Mouse (Mus musculus) small intestine, adult 2 months (tissue): Measurements from ENCODE around the gene Mob3b. TPM values are rescaled to one million over a fixed set of nuclear protein-coding genes. Genes with fewer than 3 reads are reported as not detected.
A peak's percentile ranks its signal among the peaks of the same experiment; 100 is the strongest.

ENCODE experiments used
- H3K27ac ChIP-seq: fragments of 200-500 bp; 2 replicates; pipeline ENCODE4 v1.5.1; 2012; ENCODE audit warnings: low read depth, low read length, control low read depth, inconsistent platforms; ENCODE audit not compliant: insufficient read depth
- H3K27me3 ChIP-seq: fragments of 200-500 bp; 2 replicates; pipeline ENCODE4 v1.6.1; 2012; ENCODE audit warnings: mild to moderate bottlenecking, moderate library complexity, low read length, inconsistent platforms; ENCODE audit not compliant: control insufficient read depth, insufficient read depth
- H3K36me3 ChIP-seq: fragments of 200-500 bp; 2 replicates; pipeline ENCODE4 v1.6.1; 2012; ENCODE audit warnings: mild to moderate bottlenecking, low read length, control low read depth, inconsistent platforms; ENCODE audit not compliant: control insufficient read depth, insufficient read depth
- H3K4me1 ChIP-seq: fragments of 200-500 bp; 2 replicates; pipeline ENCODE4 v1.6.1; 2012; ENCODE audit warnings: low read length, inconsistent platforms, mixed read lengths; ENCODE audit not compliant: control insufficient read depth, insufficient read depth, insufficient read length
- H3K4me3 ChIP-seq: fragments of 200-500 bp; 2 replicates; pipeline ENCODE4 v1.5.1; 2012; ENCODE audit warnings: low read depth, mild to moderate bottlenecking, control low read depth, inconsistent platforms, low read length, moderate library complexity
- CTCF ChIP-seq: fragments of 200-500 bp; IDR thresholded peaks from 2 replicates; pipeline ENCODE4 v1.5.1; 2012; ENCODE audit warnings: low read depth, mild to moderate bottlenecking, control low read depth, inconsistent platforms, low read length, moderate library complexity, mixed read lengths; ENCODE audit not compliant: insufficient replicate concordance, insufficient read length; ENCODE audit errors: extremely low read depth
- POLR2A ChIP-seq: fragments of 200-500 bp; IDR thresholded peaks from 2 replicates; pipeline ENCODE4 v1.6.1; 2012; ENCODE audit warnings: low read depth, mild to moderate bottlenecking, control low read depth, inconsistent platforms, low read length, moderate library complexity
- WGBS: fragments of 180-500 bp; shearing (Covaris S2); methylation state at CpG from one replicate; pipeline ENCODE4 v1.1.7; 2018; 5-methylcytosine and 5-hydroxymethylcytosine counted together
- polyA plus RNA-seq: library from polyadenylated mRNA; depleted of rRNA; stranded (reverse); fragments of >200 nt; gene quantifications from 2 replicates; pipeline ENCODE4 v1.2.3, GENCODE M21; 2012

Mob3b gene
- polyA plus RNA-seq, 1 experiment: 12.2 TPM

- Histone ChIP-seq H3K4me1 (peaks cover 32% of the 10 kb centered on the region), H3K4me3 (peak overlapping the region; percentile 36), H3K27me3 (no peaks in the 10 kb centered on the region), H3K36me3 (no peaks in the 10 kb centered on the region), H3K27ac (peak overlapping the region; percentile 21)
- TF ChIP-seq CTCF (no peak), POLR2A (peak; percentile 83; the same call in 1 of the 2 replicates)
- WGBS: 13% methylated on average over 29 of the region's 29 CpGs
These were observed 57.2 kb downstream of the Mob3b start for GRCm38 (mm10) chr4:35099865-35100780.

GRCm38 (mm10) chr4:35099210-35099864, 57.9 kb downstream of the Mob3b start:
- peak; percentile 10; the same call in 1 of the 2 replicates for TF ChIP-seq CTCF
- TF ChIP-seq POLR2A: no peak
- H3K36me3 ChIP-seq: no peaks in the 10 kb centered on the region
- peaks cover 31% of the 10 kb centered on the region for H3K4me1 ChIP-seq
- H3K27ac ChIP-seq: peak overlapping the region; percentile 73
- no peaks in the 10 kb centered on the region for H3K27me3 ChIP-seq
- peak overlapping the region; percentile 36 for H3K4me3 ChIP-seq
- WGBS: 12% methylated on average over 17 of the region's 17 CpGs

GRCm38 (mm10) chr4:35098552-35098951, 58.7 kb downstream of the Mob3b start:
- Histone ChIP-seq H3K4me1 (peaks cover 31% of the 10 kb centered on the region), H3K4me3 (no peak overlapping the region), H3K27ac (peak overlapping the region; percentile 97), H3K36me3 (no peaks in the 10 kb centered on the region), H3K27me3 (no peaks in the 10 kb centered on the region)
- 34% methylated on average over 6 of the region's 6 CpGs for WGBS
- TF ChIP-seq CTCF: no peak
- no peak for TF ChIP-seq POLR2A

GRCm38 (mm10) chr4:35096226-35097175, 60.8 kb downstream of the Mob3b start:
- peak overlapping the region; percentile 43 for H3K4me3 ChIP-seq
- TF ChIP-seq CTCF: no peak
- no peak for TF ChIP-seq POLR2A
- H3K4me1 ChIP-seq: peaks cover 37% of the 10 kb centered on the region
- WGBS: 37% methylated on average over 28 of the region's 28 CpGs
- peak overlapping the region; percentile 70 for H3K27ac ChIP-seq
- no peaks in the 10 kb centered on the region for H3K27me3 ChIP-seq
- H3K36me3 ChIP-seq: no peaks in the 10 kb centered on the region

- Histone ChIP-seq H3K4me1 (peaks cover 28% of the 10 kb centered on the region), H3K27me3 (no peaks in the 10 kb centered on the region), H3K36me3 (no peaks in the 10 kb centered on the region), H3K4me3 (peak overlapping the region; percentile 3; the same call in 1 of the 2 replicates), H3K27ac (peak overlapping the region; percentile 91)
- TF ChIP-seq POLR2A (no peak), CTCF (no peak)
- 26% methylated on average over 3 of the region's 3 CpGs for WGBS
These were observed 64.8 kb downstream of the Mob3b start for GRCm38 (mm10) chr4:35092457-35092856.

GRCm38 (mm10) chr4:35091157-35091784, 66.0 kb downstream of the Mob3b start:
- Histone ChIP-seq H3K4me1 (peaks cover 18% of the 10 kb centered on the region), H3K27me3 (no peaks in the 10 kb centered on the region), H3K4me3 (no peak overlapping the region), H3K36me3 (no peaks in the 10 kb centered on the region), H3K27ac (peak overlapping the region; percentile 36; the same call in 1 of the 2 replicates)
- TF ChIP-seq POLR2A (no peak), CTCF (no peak)
- WGBS: 77% methylated on average over 13 of the region's 13 CpGs
